Mouse (Mus musculus) retina, postnatal 7 days (tissue): Measurements from ENCODE around the gene Edn3.

Experiments
- DNase-seq: peaks from one replicate; pipeline ENCODE4 v3.0.0-alpha.2; 2012; ENCODE audit warnings: low read depth, low spot score

The Edn3 gene

DNA sequence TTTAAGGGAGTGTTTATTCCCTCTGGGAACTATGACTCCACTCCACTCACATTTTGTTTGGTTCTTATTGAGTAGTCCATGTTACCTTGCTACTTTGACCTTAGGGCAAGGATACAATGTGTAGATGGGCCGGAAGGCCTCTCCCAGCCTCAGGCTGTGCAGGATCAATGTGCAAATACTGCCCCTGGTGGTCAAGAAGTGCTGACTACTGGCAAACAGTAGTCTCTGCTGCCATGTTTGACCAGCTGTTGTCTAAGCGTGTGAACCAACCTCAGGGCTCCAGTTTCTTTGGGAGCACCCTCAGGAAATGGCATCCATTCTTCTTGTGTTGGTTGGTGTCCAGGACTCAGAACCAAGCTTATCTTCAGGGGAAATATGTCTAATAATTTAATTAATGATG, 36.6 kb downstream of the Edn3 start:
- DNase-seq, result no peak

GRCm38 (mm10) chr2:174797495-174798068, 37.2 kb downstream of the Edn3 start:
- no peak for DNase-seq

- no peak for DNase-seq
Measured at GRCm38 (mm10) chr2:174802453-174802852, 42.0 kb downstream of the Edn3 start.

- no peak for DNase-seq
Measured at GRCm38 (mm10) chr2:174803661-174804060, 43.2 kb downstream of the Edn3 start.

GRCm38 (mm10) chr2:174807900-174808299, 47.5 kb downstream of the Edn3 start:
- no peak for DNase-seq

DNA sequence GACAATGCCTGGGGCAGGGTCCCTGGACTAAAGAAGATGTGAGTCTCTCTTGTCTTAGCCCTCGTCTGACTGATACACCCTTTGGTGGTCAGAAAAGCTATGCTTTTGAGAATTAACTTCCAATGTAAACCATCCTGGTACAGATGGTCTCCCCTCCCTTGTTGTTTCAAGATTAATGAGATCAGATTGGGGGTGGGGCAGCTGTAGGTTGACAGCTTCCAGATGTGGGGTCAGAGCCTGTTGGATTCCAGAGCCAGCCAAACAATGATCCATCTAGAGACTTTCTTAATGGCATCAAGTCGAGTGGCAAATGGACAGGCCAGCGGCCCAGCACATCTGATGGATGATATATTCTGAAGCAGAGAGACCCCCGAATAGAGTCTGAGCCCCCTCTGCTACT, 48.9 kb downstream of the Edn3 start:
- no peak for DNase-seq

DNA sequence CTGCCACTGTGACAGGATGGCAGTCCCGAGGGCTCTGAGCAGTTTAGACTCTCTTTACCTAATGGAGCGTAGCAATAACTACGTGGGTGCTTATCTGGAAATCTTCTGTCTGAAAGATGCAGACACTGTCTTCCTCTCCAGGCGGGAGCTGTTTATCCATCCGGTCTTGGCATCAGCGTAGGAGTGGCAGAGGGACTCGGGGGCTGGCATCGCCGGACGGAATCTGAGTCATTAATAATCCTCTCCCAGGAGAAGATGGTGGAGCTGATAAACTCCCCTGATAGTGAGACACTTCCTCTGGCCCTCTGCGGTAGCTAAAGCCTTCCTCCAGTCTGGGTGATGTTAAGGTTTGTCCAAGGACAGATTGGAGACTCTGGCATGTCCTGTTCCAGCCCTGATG, 52.9 kb downstream of the Edn3 start:
- no peak for DNase-seq

DNA sequence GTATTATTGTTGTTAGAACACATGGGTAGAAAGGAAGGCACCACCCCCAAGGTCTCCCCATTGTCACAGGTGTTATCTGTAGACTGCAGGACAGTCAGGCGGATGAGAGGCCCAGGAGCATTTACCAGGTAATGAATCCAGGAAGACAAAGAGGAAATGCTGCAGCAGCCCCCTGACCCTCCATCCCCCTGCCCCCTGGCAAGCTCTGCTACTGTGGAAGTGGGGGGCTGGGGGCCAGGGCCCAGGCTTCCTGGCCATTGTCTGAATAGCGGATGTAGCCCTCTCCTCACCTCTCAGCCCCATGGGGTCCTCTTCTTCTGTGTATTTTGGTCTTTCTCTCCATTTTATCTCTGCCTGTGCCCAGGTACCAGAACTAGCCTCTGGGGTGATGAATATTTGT, 55.7 kb downstream of the Edn3 start:
- DNase-seq, result no peak

GRCm38 (mm10) chr2:174820286-174820685, 59.9 kb downstream of the Edn3 start:
- no peak for DNase-seq

DNA sequence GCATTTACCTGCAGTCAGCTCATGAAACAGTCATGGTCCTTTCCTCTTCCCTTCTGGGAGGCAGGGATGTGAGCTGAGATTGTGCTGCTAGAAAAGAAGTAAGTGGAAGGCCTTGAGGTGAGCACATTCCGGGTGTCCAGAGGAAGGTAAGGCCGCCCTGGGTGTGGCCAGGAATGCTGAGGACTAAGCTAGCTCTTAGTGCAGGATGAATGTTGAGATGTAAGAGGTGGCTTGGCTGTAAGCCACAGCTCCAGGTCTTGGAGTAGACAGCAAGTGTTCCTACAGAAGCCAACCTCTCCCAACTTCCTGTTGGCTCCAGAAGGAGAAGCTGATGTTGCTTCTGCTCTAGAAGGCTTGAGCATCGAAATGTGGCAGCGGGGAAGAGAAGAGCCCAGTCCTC, 67.4 kb downstream of the Edn3 start:
- no peak for DNase-seq

- DNase-seq, result no peak
Measured at GRCm38 (mm10) chr2:174833608-174834007, 73.2 kb downstream of the Edn3 start.
